Mouse (Mus musculus): ENCODE measurements at regions not wholly inside any gene's neighbourhood (a gene's known extent, or its start where the extent isn't known, plus 50 kb on each side); places are given as distances from the start of the nearest gene placed in this dataset.
"Not testable (repeated sequence)": the region's sequence is repeated elsewhere in the genome, so short reads cannot be mapped to it uniquely, and the experiment has no call there.

DNA sequence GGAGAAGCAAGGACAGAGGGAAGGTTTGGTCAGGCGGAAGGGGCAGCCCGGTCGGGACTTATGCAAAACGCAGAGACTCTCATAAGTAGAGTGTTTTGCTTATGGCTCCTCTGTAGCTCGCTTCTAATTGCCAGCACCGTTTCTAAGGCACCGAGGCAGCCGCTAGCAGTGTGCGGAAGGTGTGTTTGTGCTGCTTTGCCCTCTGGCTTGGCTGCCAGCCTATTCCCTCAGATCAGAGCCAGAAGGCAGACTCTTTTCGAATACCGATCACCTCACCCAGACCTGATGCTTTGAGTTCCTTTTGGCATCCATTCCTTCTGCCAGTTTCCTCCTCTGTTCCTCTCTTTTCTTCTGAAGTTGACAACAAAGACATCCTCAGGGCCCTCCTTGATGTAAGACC lies 93.4 kb upstream of the Ttc29 start:
- 60% methylated on average over 11 of the region's 11 CpGs for WGBS

DNA sequence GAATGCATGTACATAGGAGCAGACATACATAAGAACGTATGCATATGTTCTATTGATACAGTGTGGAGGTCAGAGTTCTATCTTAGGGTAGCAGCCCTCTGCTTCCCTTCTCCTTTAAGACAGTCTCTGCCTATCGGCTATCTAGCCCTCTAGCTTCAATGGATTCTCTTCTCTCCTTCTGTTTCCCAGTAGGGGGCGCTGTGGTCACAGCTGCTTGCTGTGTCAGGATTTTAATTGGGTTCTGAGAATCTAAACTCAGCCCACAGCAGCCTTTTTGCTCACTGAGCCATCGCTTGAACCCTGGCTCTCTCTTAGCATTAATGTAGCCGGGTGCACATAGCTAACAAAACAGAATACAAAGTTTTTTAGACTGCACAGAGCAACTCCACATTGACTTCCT lies 88.8 kb upstream of the Ttc29 start:
- Histone ChIP-seq H3K27me3 (no peaks in the 10 kb centered on the region), H3K4me3 (no peak overlapping the region), H3K36me3 (no peaks in the 10 kb centered on the region), H3K27ac (no peak overlapping the region), H3K4me2 (replicated peaks) (no peak overlapping the region), H3K9ac (no peak overlapping the region), H3K9me3 (no peaks in the 10 kb centered on the region), H3K4me1 (no peaks in the 10 kb centered on the region)
- 57% methylated on average over 5 of the region's 5 CpGs for WGBS
- ATAC-seq (ENCODE audit: insufficient number of reproducible peaks, insufficient read depth, low FRiP score, low TSS enrichment), result no peak

More for the DNA sequence above, 93.4 kb upstream of the Ttc29 start:
- H3K4me1 ChIP-seq, result no peaks in the 10 kb centered on the region
- no peak for ATAC-seq (ENCODE audit: insufficient number of reproducible peaks, insufficient read depth, low FRiP score, low TSS enrichment)
- no peaks in the 10 kb centered on the region for H3K9me3 ChIP-seq
- H3K27ac ChIP-seq, result no peak overlapping the region
- H3K36me3 ChIP-seq, result no peaks in the 10 kb centered on the region
- H3K4me2 ChIP-seq (replicated peaks), result no peak overlapping the region
- no peak overlapping the region for H3K9ac ChIP-seq
- no peak overlapping the region for H3K4me3 ChIP-seq
- H3K27me3 ChIP-seq, result no peaks in the 10 kb centered on the region; the same call in 1 of the 2 replicates

DNA sequence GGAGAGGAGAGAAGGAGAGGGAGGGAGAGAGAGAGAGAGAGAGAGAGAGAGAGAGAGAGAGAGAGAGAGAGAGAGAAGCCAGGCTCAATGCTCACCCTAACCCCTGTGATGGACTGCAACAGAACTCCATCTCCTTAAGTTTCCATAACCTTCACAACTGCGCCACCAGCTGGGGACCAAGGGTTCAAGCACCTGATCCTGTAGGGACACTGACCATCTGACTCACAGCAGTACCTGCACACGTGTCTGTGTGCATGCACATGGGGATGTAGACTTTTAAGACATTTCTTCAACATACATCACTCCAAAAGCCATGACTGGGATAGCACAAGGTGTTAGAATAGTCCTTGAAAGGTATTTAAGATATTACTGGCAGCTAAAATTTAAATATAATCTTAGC lies 85.2 kb upstream of the Ttc29 start:
- ATAC-seq (ENCODE audit: insufficient number of reproducible peaks, insufficient read depth, low FRiP score, low TSS enrichment), result no peak
- H3K9me3 ChIP-seq, result no peaks in the 10 kb centered on the region
- no peak overlapping the region for H3K4me2 ChIP-seq (replicated peaks)
- no peaks in the 10 kb centered on the region for H3K4me1 ChIP-seq
- H3K27me3 ChIP-seq, result no peaks in the 10 kb centered on the region
- H3K4me3 ChIP-seq, result no peak overlapping the region
- no peak overlapping the region for H3K9ac ChIP-seq
- no peaks in the 10 kb centered on the region for H3K36me3 ChIP-seq
- WGBS, result 13% methylated on average over 2 of the region's 2 CpGs
- H3K27ac ChIP-seq, result no peak overlapping the region

DNA sequence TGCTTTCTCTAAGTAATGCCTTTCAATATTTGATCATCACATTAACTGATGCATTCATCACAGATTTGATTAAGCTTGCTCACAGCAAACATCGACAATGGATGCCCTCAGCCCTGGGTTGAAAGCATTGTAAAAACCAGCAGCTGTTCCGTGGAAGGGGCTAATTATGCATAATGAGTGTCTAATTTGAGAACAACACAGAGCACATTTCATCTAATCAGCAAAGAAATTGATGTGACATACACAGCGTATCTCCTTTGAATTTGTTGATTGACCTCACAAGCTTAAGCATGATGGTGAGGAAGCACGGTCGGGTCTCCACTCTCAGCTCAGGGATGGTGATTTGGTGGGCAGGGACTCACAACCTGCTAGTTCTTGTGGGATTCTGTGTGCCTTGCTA lies 84.0 kb upstream of the Ttc29 start:
- H3K36me3 ChIP-seq, result no peaks in the 10 kb centered on the region
- H3K9me3 ChIP-seq, result no peaks in the 10 kb centered on the region
- no peaks in the 10 kb centered on the region for H3K27me3 ChIP-seq
- H3K27ac ChIP-seq, result no peak overlapping the region
- ATAC-seq (ENCODE audit: insufficient number of reproducible peaks, insufficient read depth, low FRiP score, low TSS enrichment), result no peak
- WGBS, result 41% methylated on average over 5 of the region's 5 CpGs
- H3K4me3 ChIP-seq, result no peak overlapping the region
- no peak overlapping the region for H3K4me2 ChIP-seq (replicated peaks)
- no peaks in the 10 kb centered on the region for H3K4me1 ChIP-seq
- no peak overlapping the region for H3K9ac ChIP-seq

DNA sequence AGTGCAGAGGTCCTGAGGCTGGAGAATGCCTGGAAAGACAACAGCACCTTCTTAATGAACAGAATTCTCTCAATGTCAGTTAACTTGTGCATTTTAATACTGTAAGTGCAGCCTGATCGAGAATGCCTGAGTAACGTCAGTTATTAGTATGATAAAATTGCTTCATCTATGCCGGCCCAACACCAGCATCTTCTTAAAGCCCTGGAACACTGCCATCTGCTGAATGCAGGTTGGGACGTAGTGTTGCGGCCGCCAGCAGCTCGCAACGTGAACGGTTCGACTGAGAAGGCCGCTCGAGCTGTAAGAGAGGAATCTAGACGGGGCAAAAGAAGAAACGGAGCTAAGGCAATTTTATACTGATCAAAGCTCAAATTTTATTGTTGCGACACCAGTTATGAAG lies 73.6 kb upstream of the Ttc29 start:
- not testable (repeated sequence) for H3K36me3 ChIP-seq; H3K4me2 ChIP-seq (replicated peaks); ATAC-seq (ENCODE audit: insufficient number of reproducible peaks, insufficient read depth, low FRiP score, low TSS enrichment); H3K27me3 ChIP-seq; H3K9me3 ChIP-seq; H3K9ac ChIP-seq; H3K4me3 ChIP-seq; H3K4me1 ChIP-seq; H3K27ac ChIP-seq
- 58% methylated on average over 14 of the region's 15 CpGs for WGBS

DNA sequence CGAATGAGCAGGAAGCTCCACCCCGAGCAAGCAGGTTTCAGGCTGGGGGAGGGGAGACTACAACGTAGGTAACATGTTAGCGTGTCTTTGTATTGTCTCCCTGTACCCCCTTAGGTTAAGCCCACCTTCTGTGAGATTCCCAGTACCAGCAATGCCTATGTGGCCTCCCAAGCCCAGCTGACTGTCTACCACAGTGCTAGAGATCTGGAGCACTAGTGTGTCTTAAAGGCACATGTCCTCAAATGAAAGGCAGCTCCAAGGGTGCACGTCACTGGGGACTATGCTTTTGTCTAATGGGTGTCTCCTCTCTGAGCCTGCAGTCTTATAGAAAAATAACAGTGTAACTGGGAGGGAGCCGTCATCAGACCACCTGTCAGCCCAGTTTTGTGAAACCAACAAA lies 65.9 kb upstream of the Ttc29 start:
- no peak overlapping the region for H3K4me2 ChIP-seq (replicated peaks)
- no peak overlapping the region for H3K27ac ChIP-seq
- no peaks in the 10 kb centered on the region for H3K9me3 ChIP-seq
- WGBS, result 85% methylated on average over 5 of the region's 6 CpGs
- no peak overlapping the region for H3K9ac ChIP-seq
- H3K4me1 ChIP-seq, result no peaks in the 10 kb centered on the region
- ATAC-seq (ENCODE audit: insufficient number of reproducible peaks, insufficient read depth, low FRiP score, low TSS enrichment), result no peak
- no peaks in the 10 kb centered on the region for H3K36me3 ChIP-seq
- no peaks in the 10 kb centered on the region for H3K27me3 ChIP-seq
- H3K4me3 ChIP-seq, result no peak overlapping the region

DNA sequence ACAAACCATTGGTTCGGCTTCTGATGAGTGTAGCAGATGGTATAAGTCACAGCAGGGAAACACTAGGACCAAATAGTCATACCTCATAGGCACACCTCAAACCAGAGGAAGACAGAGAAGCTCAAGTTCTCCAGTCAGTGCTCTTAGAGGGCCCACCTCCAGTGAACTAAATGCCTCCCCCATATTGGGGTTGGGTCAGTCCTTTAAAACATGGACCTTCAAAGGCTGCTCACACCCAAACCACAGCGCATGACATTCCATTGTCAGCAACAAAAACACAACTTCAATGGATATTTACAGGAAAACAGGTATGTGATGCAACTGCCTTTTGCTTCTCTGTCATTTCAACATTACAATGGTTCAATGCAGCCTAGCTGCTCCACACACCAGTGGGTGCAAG lies 65.1 kb upstream of the Ttc29 start:
- no peaks in the 10 kb centered on the region for H3K27me3 ChIP-seq
- H3K36me3 ChIP-seq, result no peaks in the 10 kb centered on the region
- no peaks in the 10 kb centered on the region for H3K9me3 ChIP-seq
- H3K4me2 ChIP-seq (replicated peaks), result no peak overlapping the region
- H3K27ac ChIP-seq, result no peak overlapping the region
- no peaks in the 10 kb centered on the region for H3K4me1 ChIP-seq
- ATAC-seq (ENCODE audit: insufficient number of reproducible peaks, insufficient read depth, low FRiP score, low TSS enrichment), result no peak
- H3K9ac ChIP-seq, result no peak overlapping the region
- 96% methylated on average over 2 of the region's 2 CpGs for WGBS
- H3K4me3 ChIP-seq, result no peak overlapping the region

DNA sequence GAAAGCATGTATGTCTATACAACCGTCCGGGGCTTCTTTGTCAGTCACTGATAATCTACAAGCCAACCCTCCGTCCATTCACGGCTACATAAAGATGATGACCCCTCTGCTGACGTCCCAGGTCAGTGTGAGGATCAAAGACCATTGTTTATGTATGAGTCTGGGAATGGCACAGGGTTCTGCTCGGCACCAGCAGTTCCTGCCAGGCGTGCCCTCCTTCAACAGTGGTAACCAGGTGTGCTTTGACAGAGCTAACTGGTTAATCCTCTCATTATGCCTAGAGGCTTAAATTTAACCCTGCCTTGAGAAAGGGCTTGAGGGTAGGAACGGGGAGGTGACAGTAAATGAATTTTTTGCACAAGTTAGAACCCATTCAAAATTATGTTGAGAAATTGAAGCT lies 58.2 kb upstream of the Ttc29 start:
- WGBS, result 43% methylated on average over 8 of the region's 8 CpGs
- Histone ChIP-seq H3K27ac (no peak overlapping the region), H3K4me3 (no peak overlapping the region), H3K4me1 (no peaks in the 10 kb centered on the region), H3K36me3 (no peaks in the 10 kb centered on the region), H3K9me3 (no peaks in the 10 kb centered on the region), H3K27me3 (no peaks in the 10 kb centered on the region), H3K4me2 (replicated peaks) (no peak overlapping the region), H3K9ac (no peak overlapping the region)
- ATAC-seq (ENCODE audit: insufficient number of reproducible peaks, insufficient read depth, low FRiP score, low TSS enrichment), result no peak

DNA sequence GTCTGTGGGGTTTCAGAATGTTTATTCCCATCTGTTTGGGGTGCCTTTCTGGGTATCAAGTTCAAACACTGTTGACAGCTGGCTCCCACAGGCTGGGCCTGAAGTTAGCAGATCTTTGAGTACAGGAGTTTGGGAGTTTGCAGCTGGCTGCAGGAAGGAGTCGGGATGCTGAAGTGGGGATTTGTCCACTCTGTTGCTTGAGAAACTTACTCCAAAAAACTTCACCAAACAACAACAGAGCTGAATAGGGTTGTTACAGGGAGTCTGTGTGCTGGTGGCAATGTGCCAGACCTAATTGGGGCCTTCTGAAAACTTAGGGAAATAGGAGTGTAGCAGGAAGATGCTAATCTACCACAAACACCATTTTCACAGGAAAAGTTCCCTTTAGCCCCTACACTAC lies 51.1 kb upstream of the Ttc29 start:
- no peak for ATAC-seq (ENCODE audit: insufficient number of reproducible peaks, insufficient read depth, low FRiP score, low TSS enrichment)
- Histone ChIP-seq H3K4me2 (replicated peaks) (no peak overlapping the region), H3K36me3 (no peaks in the 10 kb centered on the region), H3K4me1 (no peaks in the 10 kb centered on the region), H3K9me3 (no peaks in the 10 kb centered on the region), H3K27ac (no peak overlapping the region), H3K4me3 (no peak overlapping the region), H3K27me3 (no peaks in the 10 kb centered on the region), H3K9ac (no peak overlapping the region)
- 43% methylated on average over 1 of the region's 1 CpGs for WGBS

DNA sequence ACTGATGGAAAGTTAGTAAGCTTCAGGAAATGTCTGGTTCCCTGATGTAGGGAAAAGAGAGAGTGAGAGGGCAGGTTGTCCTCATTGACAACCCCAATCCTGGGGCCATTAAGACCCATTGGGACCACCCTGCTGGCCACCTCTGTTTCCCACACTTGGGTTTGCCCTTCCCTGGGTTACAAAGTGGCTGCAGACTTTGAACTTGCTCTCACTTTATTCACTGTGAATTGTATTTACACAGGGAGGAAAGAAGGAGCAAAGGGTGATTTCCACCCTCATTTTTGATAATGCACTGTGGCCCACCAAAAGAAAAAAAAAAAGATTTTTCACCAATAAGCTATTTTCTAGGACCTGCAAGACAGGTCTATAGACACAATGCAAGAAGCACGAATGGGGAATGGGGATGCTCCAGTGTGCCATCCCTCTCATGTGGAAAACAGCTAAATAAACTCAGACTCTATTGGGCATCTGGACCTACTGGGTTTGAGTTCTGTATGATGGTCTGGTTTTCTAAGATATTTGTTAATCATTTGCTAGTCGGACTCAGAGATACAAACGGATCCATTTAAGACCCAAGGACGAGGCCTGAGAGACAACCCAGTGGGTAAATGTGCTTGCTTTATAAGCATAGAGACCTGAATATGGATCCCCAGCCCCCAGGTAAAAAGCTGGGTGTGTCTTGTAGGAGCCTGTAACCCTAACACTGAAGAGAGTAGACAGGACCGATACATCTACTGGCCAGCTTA lies 50.2 kb upstream of the Ttc29 start:
- WGBS, result 94% methylated on average over 5 of the region's 5 CpGs
- H3K27me3 ChIP-seq, result no peaks in the 10 kb centered on the region
- ATAC-seq (ENCODE audit: insufficient number of reproducible peaks, insufficient read depth, low FRiP score, low TSS enrichment), result no peak
- no peak overlapping the region for H3K9ac ChIP-seq
- no peak overlapping the region for H3K4me2 ChIP-seq (replicated peaks)
- H3K36me3 ChIP-seq, result no peaks in the 10 kb centered on the region
- H3K4me1 ChIP-seq, result no peaks in the 10 kb centered on the region
- H3K27ac ChIP-seq, result no peak overlapping the region
- H3K9me3 ChIP-seq, result no peaks in the 10 kb centered on the region
- H3K4me3 ChIP-seq, result no peak overlapping the region
